Mouse (Mus musculus): ENCODE measurements around the gene Gm1110. TPM values are rescaled to one million over a fixed set of nuclear protein-coding genes. Genes with fewer than 3 reads are reported as not detected.
"Not testable (repeated sequence)": the region's sequence is repeated elsewhere in the genome, so short reads cannot be mapped to it uniquely, and the experiment has no call there.

Gm1110 gene
- polyA plus RNA-seq (2015; fragmentation: Nextera tagmentation; extraction: Ambion mirVana): not detected in 2 replicates

- no peak for ATAC-seq (ENCODE audit: borderline replicate concordance, extremely low read depth, low FRiP score, low TSS enrichment)
- H3K27me3 ChIP-seq: no peaks in the 10 kb centered on the region
- no peaks in the 10 kb centered on the region for H3K9me3 ChIP-seq
- H3K27ac ChIP-seq: no peak within 1 kb of the TSS
- H3K9ac ChIP-seq: no peak within 1 kb of the TSS
- H3K36me3 ChIP-seq: no peaks in the 10 kb centered on the region
- peaks cover 10% of the 10 kb centered on the region; the same call in 1 of the 2 replicates for H3K4me1 ChIP-seq
- no peak within 1 kb of the TSS for H3K4me2 ChIP-seq
- no peak within 1 kb of the TSS for H3K4me3 ChIP-seq
- WGBS: 52% methylated on average over 13 of the region's 13 CpGs
Measured at GRCm38 (mm10) chr9:26922909-26923526, at the start of gene Gm1110. Gene Gm1110 (minus strand): TSS chr9:26923111.

- no peak overlapping the region for H3K9ac ChIP-seq
- H3K27ac ChIP-seq: no peak overlapping the region
- no peak overlapping the region for H3K4me2 ChIP-seq
- H3K4me3 ChIP-seq: no peak overlapping the region
- 57% methylated on average over 2 of the region's 2 CpGs for WGBS
- H3K36me3 ChIP-seq: no peaks in the 10 kb centered on the region
- H3K9me3 ChIP-seq: no peaks in the 10 kb centered on the region
- H3K27me3 ChIP-seq: no peaks in the 10 kb centered on the region
- no peak for ATAC-seq (ENCODE audit: borderline replicate concordance, extremely low read depth, low FRiP score, low TSS enrichment)
- no peaks in the 10 kb centered on the region for H3K4me1 ChIP-seq
Measured at GRCm38 (mm10) chr9:26947790-26948189, 24.9 kb upstream of the Gm1110 start.

- no peak overlapping the region for H3K4me3 ChIP-seq
- no peaks in the 10 kb centered on the region for H3K36me3 ChIP-seq
- H3K27ac ChIP-seq: no peak overlapping the region
- no peaks in the 10 kb centered on the region for H3K27me3 ChIP-seq
- no peaks in the 10 kb centered on the region for H3K9me3 ChIP-seq
- H3K4me2 ChIP-seq: no peak overlapping the region
- 36% methylated on average over 3 of the region's 3 CpGs for WGBS
- peaks cover 10% of the 10 kb centered on the region; the same call in 1 of the 2 replicates for H3K4me1 ChIP-seq
- ATAC-seq (ENCODE audit: borderline replicate concordance, extremely low read depth, low FRiP score, low TSS enrichment): 0 out of 2 replicates have a peak, but pooled peaks have one; percentile 19
- H3K9ac ChIP-seq: no peak overlapping the region
Measured at GRCm38 (mm10) chr9:26924146-26924545, 1.2 kb upstream of the Gm1110 start.

- H3K27ac ChIP-seq: no peak overlapping the region
- peaks cover 10% of the 10 kb centered on the region; the same call in 1 of the 2 replicates for H3K4me1 ChIP-seq
- no peak overlapping the region for H3K9ac ChIP-seq
- no peak overlapping the region for H3K4me3 ChIP-seq
- WGBS: 91% methylated on average over 2 of the region's 2 CpGs
- H3K9me3 ChIP-seq: no peaks in the 10 kb centered on the region
- no peaks in the 10 kb centered on the region for H3K27me3 ChIP-seq
- no peak for ATAC-seq (ENCODE audit: borderline replicate concordance, extremely low read depth, low FRiP score, low TSS enrichment)
- no peak overlapping the region for H3K4me2 ChIP-seq
- H3K36me3 ChIP-seq: no peaks in the 10 kb centered on the region
Measured at GRCm38 (mm10) chr9:26919778-26920177, 3.1 kb downstream of the Gm1110 start.

GRCm38 (mm10) chr9:26913150-26913549 lies 9.8 kb downstream of the Gm1110 start:
- H3K4me3 ChIP-seq: no peak overlapping the region
- no peaks in the 10 kb centered on the region for H3K27me3 ChIP-seq
- no peak overlapping the region for H3K4me2 ChIP-seq
- no peak for ATAC-seq (ENCODE audit: borderline replicate concordance, extremely low read depth, low FRiP score, low TSS enrichment)
- 72% methylated on average over 4 of the region's 4 CpGs for WGBS
- no peak overlapping the region for H3K9ac ChIP-seq
- no peaks in the 10 kb centered on the region for H3K36me3 ChIP-seq
- H3K9me3 ChIP-seq: no peaks in the 10 kb centered on the region
- H3K27ac ChIP-seq: no peak overlapping the region
- no peaks in the 10 kb centered on the region for H3K4me1 ChIP-seq

GRCm38 (mm10) chr9:26911251-26911650 lies 11.7 kb downstream of the Gm1110 start:
- no peak overlapping the region for H3K4me2 ChIP-seq
- H3K36me3 ChIP-seq: no peaks in the 10 kb centered on the region
- no peak for ATAC-seq (ENCODE audit: borderline replicate concordance, extremely low read depth, low FRiP score, low TSS enrichment)
- no peak overlapping the region for H3K4me3 ChIP-seq
- H3K27me3 ChIP-seq: no peaks in the 10 kb centered on the region
- no peak overlapping the region for H3K9ac ChIP-seq
- no peak overlapping the region for H3K27ac ChIP-seq
- H3K9me3 ChIP-seq: no peaks in the 10 kb centered on the region
- no peaks in the 10 kb centered on the region for H3K4me1 ChIP-seq
- WGBS: 69% methylated on average over 1 of the region's 1 CpGs

GRCm38 (mm10) chr9:26869856-26870255 lies 53.1 kb downstream of the Gm1110 start:
- H3K4me2 ChIP-seq; H3K9ac ChIP-seq; H3K4me1 ChIP-seq; H3K27me3 ChIP-seq; ATAC-seq (ENCODE audit: borderline replicate concordance, extremely low read depth, low FRiP score, low TSS enrichment); H3K27ac ChIP-seq; H3K4me3 ChIP-seq; H3K9me3 ChIP-seq; H3K36me3 ChIP-seq: not testable (repeated sequence)
- 75% methylated on average over 7 of the region's 7 CpGs for WGBS

- Histone ChIP-seq H3K4me3 (no peak within 1 kb of the TSS), H3K9me3 (no peaks in the 10 kb centered on the region), H3K36me3 (no peaks in the 10 kb centered on the region), H3K27me3 (no peaks in the 10 kb centered on the region), H3K9ac (no peak within 1 kb of the TSS), H3K27ac (peak within 1 kb of the TSS; percentile 14; the same call in 1 of the 2 replicates), H3K4me1 (no peaks in the 10 kb centered on the region), H3K4me2 (no peak within 1 kb of the TSS)
- ATAC-seq (ENCODE audit: borderline replicate concordance, extremely low read depth, low FRiP score, low TSS enrichment): peak; percentile 65; the same call in 1 of the 2 replicates
- 49% methylated on average over 5 of the region's 5 CpGs for WGBS
Measured at GRCm38 (mm10) chr9:26860751-26861150, 62.2 kb downstream of the Gm1110 start, which contains the start of gene Glb1l3. Gene Glb1l3 (minus strand): TSS chr9:26860890.

- WGBS: 45% methylated on average over 3 of the region's 3 CpGs
- no peak for ATAC-seq (ENCODE audit: borderline replicate concordance, extremely low read depth, low FRiP score, low TSS enrichment)
- no peaks in the 10 kb centered on the region for H3K27me3 ChIP-seq
- no peaks in the 10 kb centered on the region for H3K36me3 ChIP-seq
- no peak overlapping the region for H3K9ac ChIP-seq
- H3K4me1 ChIP-seq: no peaks in the 10 kb centered on the region
- H3K9me3 ChIP-seq: no peaks in the 10 kb centered on the region
- H3K4me2 ChIP-seq: no peak overlapping the region
- H3K27ac ChIP-seq: no peak overlapping the region
- H3K4me3 ChIP-seq: no peak overlapping the region
Measured at GRCm38 (mm10) chr9:26831089-26831488, 91.8 kb downstream of the Gm1110 start.

Other genes starting within 250 kb of the Gm1110 start
- 0.11 and 0.12 TPM in 2 replicates for gene B3gat1, start 189.4 kb downstream of the Gm1110 start, polyA plus RNA-seq (2015; fragmentation: Nextera tagmentation; extraction: Ambion mirVana)
- gene Glb1l2, start 116.6 kb downstream of the Gm1110 start, polyA plus RNA-seq (2015; fragmentation: Nextera tagmentation; extraction: Ambion mirVana): 7.7 and 8.1 TPM in 2 replicates
- 0.10 and 0.25 TPM in 2 replicates for gene Glb1l3, start 62.2 kb downstream of the Gm1110 start, polyA plus RNA-seq (2015; fragmentation: Nextera tagmentation; extraction: Ambion mirVana)
- gene Acad8, start 76.5 kb upstream of the Gm1110 start, polyA plus RNA-seq (2015; fragmentation: Nextera tagmentation; extraction: Ambion mirVana): 48.5 and 53.5 TPM in 2 replicates
- gene Thyn1, start 76.6 kb upstream of the Gm1110 start, polyA plus RNA-seq (2015; fragmentation: Nextera tagmentation; extraction: Ambion mirVana): 135 and 136 TPM in 2 replicates
- gene Vps26b, start 107.0 kb upstream of the Gm1110 start, polyA plus RNA-seq (2015; fragmentation: Nextera tagmentation; extraction: Ambion mirVana): 30.5 and 32.4 TPM in 2 replicates
- gene Ncapd3, start 107.1 kb upstream of the Gm1110 start, polyA plus RNA-seq (2015; fragmentation: Nextera tagmentation; extraction: Ambion mirVana): 33.1 and 33.2 TPM in 2 replicates
- 63.6 and 64.8 TPM in 2 replicates for gene Jam3, start 232.3 kb upstream of the Gm1110 start, polyA plus RNA-seq (2015; fragmentation: Nextera tagmentation; extraction: Ambion mirVana)